Mouse (Mus musculus): ENCODE measurements around the gene Rffl. TPM values are rescaled to one million over a fixed set of nuclear protein-coding genes. Genes with fewer than 3 reads are reported as not detected.
"Not testable (repeated sequence)": the region's sequence is repeated elsewhere in the genome, so short reads cannot be mapped to it uniquely, and the experiment has no call there.

Rffl gene
- total RNA-seq, 2 experiments from 2014 or later: 11.0 to 11.7 TPM

- DNase-seq (ENCODE audit: low spot score in 2 of 2): no peak
These were observed 24.1 kb downstream of the Rffl start for GRCm38 (mm10) chr11:82846938-82847337.

GRCm38 (mm10) chr11:82846079-82846436 lies 25.0 kb downstream of the Rffl start:
- DNase-seq (ENCODE audit: low spot score in 2 of 2): no peak

GRCm38 (mm10) chr11:82845415-82846078 lies 25.5 kb downstream of the Rffl start:
- peak in 1 of 2 experiments; percentile 20 for DNase-seq (ENCODE audit: low spot score in 2 of 2)

GRCm38 (mm10) chr11:82844771-82845414 lies 26.1 kb downstream of the Rffl start:
- no peak for DNase-seq (ENCODE audit: low spot score in 2 of 2)

GRCm38 (mm10) chr11:82838511-82838910 lies 32.5 kb downstream of the Rffl start:
- DNase-seq (ENCODE audit: low spot score in 2 of 2): no peak

- no peak for DNase-seq (ENCODE audit: low spot score in 2 of 2)
These were observed 33.2 kb downstream of the Rffl start for GRCm38 (mm10) chr11:82837848-82838247.

GRCm38 (mm10) chr11:82837192-82837591 lies 33.8 kb downstream of the Rffl start:
- DNase-seq (ENCODE audit: low spot score in 2 of 2): no peak

- DNase-seq (ENCODE audit: low spot score in 2 of 2): no peak
These were observed 35.2 kb downstream of the Rffl start for GRCm38 (mm10) chr11:82835616-82836432.

- DNase-seq (ENCODE audit: low spot score in 2 of 2): not testable (repeated sequence)
These were observed 36.7 kb downstream of the Rffl start for GRCm38 (mm10) chr11:82834359-82834758.

- DNase-seq (ENCODE audit: low spot score in 2 of 2): no peak
These were observed 37.1 kb downstream of the Rffl start for GRCm38 (mm10) chr11:82833929-82834328.

GRCm38 (mm10) chr11:82832402-82832801 lies 38.6 kb downstream of the Rffl start:
- DNase-seq (ENCODE audit: low spot score in 2 of 2): not testable (repeated sequence)

- DNase-seq (ENCODE audit: low spot score in 2 of 2): peak in 1 of 2 experiments; percentile 31
These were observed 39.8 kb downstream of the Rffl start for GRCm38 (mm10) chr11:82831008-82831893.

- no peak for DNase-seq (ENCODE audit: low spot score in 2 of 2)
These were observed 44.2 kb downstream of the Rffl start for GRCm38 (mm10) chr11:82826818-82827217.

GRCm38 (mm10) chr11:82820788-82821456 lies 50.1 kb downstream of the Rffl start:
- no peak for DNase-seq (ENCODE audit: low spot score in 2 of 2)

- peak; percentile 31 to 37 for DNase-seq (ENCODE audit: low spot score in 2 of 2)
These were observed 51.7 kb downstream of the Rffl start for GRCm38 (mm10) chr11:82819350-82819749.

- DNase-seq (ENCODE audit: low spot score in 2 of 2): no peak
These were observed 62.5 kb downstream of the Rffl start for GRCm38 (mm10) chr11:82808485-82808884.

GRCm38 (mm10) chr11:82807370-82807769 lies 63.6 kb downstream of the Rffl start:
- no peak for DNase-seq (ENCODE audit: low spot score in 2 of 2)

GRCm38 (mm10) chr11:82806656-82807055 lies 64.4 kb downstream of the Rffl start:
- DNase-seq (ENCODE audit: low spot score in 2 of 2): no peak

- no peak for DNase-seq (ENCODE audit: low spot score in 2 of 2)
These were observed 87.6 kb downstream of the Rffl start for GRCm38 (mm10) chr11:82783453-82783852.

GRCm38 (mm10) chr11:82782197-82782596 lies 88.8 kb downstream of the Rffl start:
- no peak for DNase-seq (ENCODE audit: low spot score in 2 of 2)

Data from layer of hippocampus, postnatal 14 days (tissue).